Mouse (Mus musculus): ENCODE results near the gene Mpzl3.
A peak's percentile ranks its signal among the peaks of the same experiment; 100 is the strongest.

The Mpzl3 gene

DNA sequence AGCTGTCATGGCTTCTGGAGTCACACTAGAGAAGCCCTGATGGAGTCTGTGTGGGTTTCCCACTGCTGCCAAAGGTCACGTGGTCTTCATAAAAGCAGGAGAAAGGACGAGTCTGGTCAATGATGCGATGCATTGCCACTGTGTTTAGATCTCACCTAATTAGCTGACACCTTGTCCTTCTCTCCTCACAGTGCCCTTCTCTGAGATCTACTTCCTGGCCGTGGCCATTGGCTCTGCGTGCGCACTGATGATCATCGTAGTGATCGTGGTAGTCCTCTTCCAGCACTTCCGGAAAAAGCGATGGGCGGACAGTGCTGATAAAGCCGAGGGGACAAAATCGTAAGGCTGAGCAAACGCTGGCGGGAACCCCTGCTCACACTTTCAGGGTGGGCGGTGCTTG lies 8.0 kb upstream of the Mpzl3 start:
- no peak for DNase-seq

GRCm38 (mm10) chr9:45048511-45048910 lies 6.5 kb upstream of the Mpzl3 start:
- DNase-seq, result no peak

DNA sequence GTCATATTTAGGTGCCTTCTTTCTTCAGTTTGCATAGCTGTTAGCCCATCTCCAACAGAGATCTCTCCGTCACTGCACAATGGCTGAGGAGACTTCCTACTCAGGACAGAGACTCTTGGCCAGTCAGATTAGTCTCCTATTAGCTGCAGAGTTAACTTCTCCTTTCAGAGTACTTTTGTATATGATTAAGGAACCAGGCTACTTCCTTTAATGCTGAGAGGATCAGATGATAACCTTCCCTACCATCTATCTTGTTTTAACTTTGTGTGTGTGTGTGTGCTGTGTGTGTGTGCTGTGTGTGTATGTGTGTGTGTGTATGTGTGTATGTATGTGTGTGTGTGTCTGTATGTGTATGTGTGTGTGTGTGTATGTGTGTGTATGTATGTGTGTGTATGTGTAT lies 5.3 kb upstream of the Mpzl3 start:
- DNase-seq, result no peak

- no peak for DNase-seq
These were observed 4.7 kb upstream of the Mpzl3 start for GRCm38 (mm10) chr9:45050301-45050700.

GRCm38 (mm10) chr9:45058304-45058940 lies 3.4 kb downstream of the Mpzl3 start:
- DNase-seq, result no peak

DNA sequence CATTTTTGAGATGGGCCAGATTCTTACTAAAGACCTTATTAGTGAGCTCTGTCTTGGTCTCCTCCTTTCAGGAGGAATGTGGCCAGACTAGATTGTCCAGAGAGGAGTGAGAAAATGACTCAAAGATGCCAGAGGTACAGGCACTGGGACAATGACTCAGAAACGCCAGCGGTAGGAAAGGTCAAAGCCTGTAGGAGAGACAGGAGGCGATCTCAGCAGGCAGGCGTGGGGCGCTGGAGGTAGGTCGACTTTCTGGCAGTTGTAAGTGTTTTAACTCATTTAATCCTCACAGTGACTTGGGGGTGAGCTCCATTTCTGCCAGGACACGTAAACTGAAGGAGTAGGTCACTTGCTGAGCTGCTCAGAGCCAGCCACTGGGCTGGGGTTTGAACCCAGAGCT lies 5.2 kb downstream of the Mpzl3 start:
- no peak for DNase-seq

- DNase-seq, result no peak
These were observed 7.7 kb downstream of the Mpzl3 start for GRCm38 (mm10) chr9:45062677-45063076.

GRCm38 (mm10) chr9:45064421-45064820 lies 9.4 kb downstream of the Mpzl3 start:
- DNase-seq, result no peak

- no peak for DNase-seq
These were observed 11.7 kb downstream of the Mpzl3 start for GRCm38 (mm10) chr9:45066735-45067134.

DNA sequence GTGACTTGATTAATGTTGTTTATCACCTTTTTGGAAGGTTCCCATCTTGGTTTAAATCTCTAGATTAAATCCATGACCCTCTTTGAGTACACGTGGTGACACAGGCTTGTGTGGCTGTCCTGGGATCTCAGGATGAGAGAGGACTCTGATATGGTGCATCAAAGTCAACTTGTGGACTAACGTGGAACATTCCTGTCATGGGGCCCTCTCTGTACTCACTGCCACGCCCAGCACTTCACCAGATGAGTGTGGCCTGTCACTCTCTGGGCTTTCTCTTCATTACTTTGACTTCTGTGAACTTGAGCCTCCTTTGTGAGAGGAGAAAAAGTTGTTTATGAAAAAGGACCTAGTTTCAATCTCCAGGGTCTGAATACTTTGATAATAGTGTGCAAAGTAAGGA lies 16.8 kb downstream of the Mpzl3 start:
- DNase-seq, result no peak

GRCm38 (mm10) chr9:45077859-45078258 lies 22.9 kb downstream of the Mpzl3 start:
- DNase-seq, result no peak

GRCm38 (mm10) chr9:45079011-45079410 lies 24.0 kb downstream of the Mpzl3 start, which contains the start of gene Jaml:
TSS of gene Jaml (plus strand) at chr9:45079183.
- DNase-seq, result no peak

GRCm38 (mm10) chr9:45083132-45083531 lies 28.1 kb downstream of the Mpzl3 start:
- no peak for DNase-seq

DNA sequence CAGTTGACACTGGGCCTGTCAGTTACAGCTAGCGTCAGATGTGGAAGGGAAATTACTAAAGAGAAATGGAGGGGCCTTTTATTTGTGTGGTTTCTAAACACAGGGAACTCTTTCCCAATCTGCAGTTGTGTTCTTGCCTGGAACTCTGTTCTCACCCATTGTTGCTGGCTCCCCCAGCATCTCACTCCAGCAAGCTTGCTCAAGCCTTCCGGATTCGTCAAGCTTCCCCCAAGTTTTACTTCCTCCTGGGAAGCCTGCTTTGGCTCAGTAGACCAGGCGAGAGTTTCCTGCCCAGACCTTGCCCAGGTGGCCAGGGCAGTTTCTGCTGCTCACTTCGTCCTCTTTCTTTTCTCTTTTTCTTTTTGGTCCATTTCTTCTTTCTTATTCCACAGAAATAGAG lies 29.6 kb downstream of the Mpzl3 start:
- DNase-seq, result peak; percentile 34

- peak; percentile 95 for DNase-seq
These were observed 31.0 kb downstream of the Mpzl3 start for GRCm38 (mm10) chr9:45085741-45086690.

- no peak for DNase-seq
These were observed 33.1 kb downstream of the Mpzl3 start for GRCm38 (mm10) chr9:45088040-45088439.

DNA sequence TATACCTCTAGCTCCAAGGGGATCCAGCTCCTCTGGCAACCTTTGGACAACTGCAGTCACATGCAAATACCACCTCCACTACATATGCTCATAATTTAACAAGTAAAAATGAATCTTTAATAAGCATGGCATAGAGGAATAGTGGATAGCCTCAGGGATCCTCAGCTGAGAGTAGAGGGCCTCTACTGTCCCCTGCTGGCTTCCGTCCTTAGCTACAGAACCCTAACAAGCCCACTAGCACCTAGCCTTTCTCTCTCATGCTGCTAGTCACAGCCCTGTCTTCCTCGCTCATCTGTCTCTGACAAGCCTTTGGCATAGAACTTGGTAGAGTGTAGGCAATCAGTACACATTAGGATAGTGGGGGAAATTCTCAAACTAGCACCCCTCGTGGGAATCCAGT lies 35.8 kb downstream of the Mpzl3 start:
- DNase-seq, result no peak

DNA sequence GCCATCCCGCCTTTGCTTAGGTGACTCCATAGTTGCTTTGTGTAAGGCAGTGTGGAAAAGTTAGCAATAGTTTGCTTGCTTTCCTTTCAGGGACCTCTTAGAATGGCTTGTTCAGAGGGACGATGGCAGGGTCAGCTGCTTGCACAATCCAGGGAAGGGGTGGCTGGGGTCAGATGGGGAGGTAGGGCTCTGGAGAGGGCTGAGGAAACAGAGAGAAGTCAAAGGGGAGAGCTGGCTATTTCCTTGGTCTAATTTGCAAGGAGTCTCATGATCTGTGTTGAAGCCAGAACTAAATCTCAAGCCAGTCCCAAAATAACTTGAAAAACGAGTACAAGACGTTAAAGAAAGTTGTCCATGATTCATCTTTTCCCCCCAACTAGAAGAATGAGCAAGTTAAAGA lies 37.7 kb downstream of the Mpzl3 start:
- no peak for DNase-seq

DNA sequence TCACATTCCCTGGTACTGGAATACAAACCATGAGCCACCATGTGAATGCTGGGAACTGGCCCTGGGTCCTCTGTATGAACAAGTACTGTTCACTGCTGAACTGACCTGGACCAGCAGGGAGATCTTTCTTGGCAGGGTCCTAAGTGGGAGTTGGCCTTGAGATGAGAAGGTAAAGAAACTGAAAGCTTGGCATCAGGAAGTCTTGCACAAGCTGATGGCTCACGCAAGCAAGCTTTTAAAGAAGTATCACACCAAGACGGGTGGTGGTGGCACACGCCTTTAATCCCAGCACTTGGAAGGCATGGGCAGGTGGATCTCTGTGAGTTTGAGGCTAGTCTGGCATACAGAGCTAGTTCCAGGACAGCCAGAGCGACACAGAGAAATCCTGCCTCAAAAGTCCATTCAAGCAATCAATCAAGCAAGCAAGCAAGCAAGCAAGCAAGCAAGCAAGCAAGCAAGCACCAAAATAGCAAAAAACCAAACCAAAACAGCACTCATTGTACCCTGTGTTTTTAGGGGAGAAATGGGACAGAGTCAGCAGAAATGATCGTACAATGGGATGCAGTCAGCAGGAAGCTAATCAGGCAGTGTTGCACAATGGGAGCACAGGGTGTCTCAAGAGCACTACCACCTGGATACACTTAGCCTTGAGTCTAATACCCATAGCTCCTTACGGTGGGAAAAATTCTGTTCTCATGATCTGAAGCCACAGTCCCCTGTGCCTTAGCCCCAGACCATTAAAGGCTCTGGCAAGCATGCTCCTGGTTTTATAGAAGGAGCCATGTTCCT lies 40.4 kb downstream of the Mpzl3 start:
- no peak for DNase-seq

- no peak for DNase-seq
These were observed 42.9 kb downstream of the Mpzl3 start for GRCm38 (mm10) chr9:45097877-45098276.

GRCm38 (mm10) chr9:45098426-45098825 lies 43.4 kb downstream of the Mpzl3 start:
- DNase-seq, result no peak

GRCm38 (mm10) chr9:45102528-45102927 lies 47.5 kb downstream of the Mpzl3 start:
- no peak for DNase-seq

DNA sequence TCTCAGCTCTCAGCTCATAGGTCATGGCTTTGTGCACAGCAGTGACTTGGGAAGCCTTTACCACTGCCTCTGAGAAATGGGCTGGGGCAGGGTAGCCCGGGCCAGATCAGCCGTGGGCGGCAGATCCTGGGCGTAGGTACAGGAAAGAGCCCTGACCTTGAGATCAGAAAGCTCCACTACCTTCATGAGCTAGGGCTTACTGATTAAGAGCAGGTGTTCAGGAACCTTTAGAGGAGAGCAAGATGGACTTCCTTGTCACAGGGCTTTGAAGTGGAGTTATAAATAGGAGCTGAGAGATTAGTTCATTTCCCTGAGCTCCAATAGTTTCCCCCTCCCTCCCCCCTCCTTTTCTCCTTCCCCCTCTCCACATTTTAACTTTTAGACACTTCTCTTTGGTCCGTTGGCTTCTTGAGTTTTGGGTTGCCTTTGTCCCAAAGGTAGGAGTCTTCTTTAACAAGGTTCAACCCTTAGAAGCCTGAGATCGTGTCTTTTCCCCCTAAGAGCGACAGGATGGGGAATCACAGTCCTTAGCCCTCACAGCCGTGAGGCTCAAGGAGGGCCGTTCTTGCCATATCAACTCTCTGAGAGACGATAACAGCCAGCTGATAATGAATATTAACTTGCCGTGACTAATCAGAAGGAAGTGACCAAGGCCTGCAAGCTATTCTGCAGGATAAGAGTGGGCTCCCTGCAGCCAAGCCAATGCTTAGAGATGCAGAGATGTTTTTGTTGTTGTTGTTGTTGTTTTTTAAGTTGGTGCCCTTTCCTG lies 48.4 kb downstream of the Mpzl3 start:
- no peak for DNase-seq
